Mouse (Mus musculus) olfactory bulb, adult 2 months (tissue): Measurements from ENCODE around the gene Sez6. TPM values are rescaled to one million over a fixed set of nuclear protein-coding genes. Genes with fewer than 3 reads are reported as not detected.

Experiments used
- H3K27ac ChIP-seq: fragments of 200-500 bp; 2 replicates; pipeline ENCODE4 v1.5.1; 2012; ENCODE audit warnings: low read depth, low read length; ENCODE audit not compliant: insufficient read depth
- H3K4me1 ChIP-seq: fragments of 200-500 bp; 2 replicates; pipeline ENCODE4 v1.6.1; 2012; ENCODE audit warnings: low read length; ENCODE audit not compliant: control insufficient read depth, insufficient read depth
- H3K4me3 ChIP-seq: fragments of 200-500 bp; 2 replicates; pipeline ENCODE4 v1.5.1; 2012; ENCODE audit warnings: mild to moderate bottlenecking, low read depth, low read length, moderate library complexity; ENCODE audit not compliant: insufficient read depth
- CTCF ChIP-seq: fragments of 200-500 bp; IDR thresholded peaks from 2 replicates; pipeline ENCODE4 v1.5.1; 2012; ENCODE audit warnings: low read depth, mild to moderate bottlenecking, low read length, moderate library complexity; ENCODE audit not compliant: insufficient read depth
- POLR2A ChIP-seq: fragments of 200-500 bp; IDR thresholded peaks from 2 replicates; pipeline ENCODE4 v1.6.1; 2012; ENCODE audit warnings: mild to moderate bottlenecking, low read depth, low read length, moderate library complexity; ENCODE audit not compliant: insufficient read depth
- WGBS: fragments of 180-500 bp; shearing (Covaris S2); methylation state at CpG from one replicate; pipeline ENCODE4 v1.1.7; 2018; 5-methylcytosine and 5-hydroxymethylcytosine counted together
- polyA plus RNA-seq: library from polyadenylated mRNA; stranded (reverse); fragments of >200 nt; gene quantifications from 2 replicates; pipeline ENCODE4 v1.2.4, GENCODE M21; 2012; ENCODE audit warnings: low replicate concordance; ENCODE audit not compliant: missing spikeins, insufficient read depth, insufficient read length

Gene Sez6
- polyA plus RNA-seq, 1 experiment: 109 TPM

DNA sequence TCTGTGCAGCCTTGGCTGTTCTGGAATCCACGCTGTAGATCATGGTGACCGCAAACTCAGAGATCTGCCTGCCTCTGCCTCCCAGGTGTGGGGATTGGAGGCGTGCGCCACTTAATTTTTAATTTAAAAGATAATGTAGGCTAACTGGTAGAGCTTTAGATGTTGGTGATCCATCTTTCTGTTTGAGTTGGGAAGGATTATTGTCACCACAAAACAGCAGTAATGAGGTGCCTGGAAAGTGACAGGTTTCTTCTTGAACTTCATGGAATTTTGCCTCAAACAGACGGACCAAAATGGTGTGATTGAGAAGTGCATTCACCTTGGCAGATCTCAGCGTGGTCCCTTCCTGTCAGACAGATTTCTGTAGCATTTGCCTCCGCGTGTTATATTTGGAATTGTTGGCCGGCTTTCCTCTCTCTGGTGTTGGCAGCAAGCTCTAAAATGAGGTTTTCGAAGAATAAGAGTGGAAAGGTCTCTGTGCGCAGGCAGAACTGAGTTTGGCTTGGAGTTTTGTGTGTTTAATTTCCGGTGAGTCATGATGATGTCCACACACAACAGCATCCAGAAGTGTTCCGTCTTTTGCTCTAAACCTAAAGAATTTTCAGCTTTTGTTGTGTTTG lies 58.6 kb downstream of the Sez6 start:
- no peak overlapping the region for H3K27ac ChIP-seq
- TF ChIP-seq CTCF: no peak
- no peak for TF ChIP-seq POLR2A
- 65% methylated on average over 13 of the region's 13 CpGs for WGBS
- 0 out of 2 replicates have a peak, but pooled peaks cover 7% of the 10 kb centered on the region for H3K4me1 ChIP-seq
- H3K4me3 ChIP-seq: no peak overlapping the region

GRCm38 (mm10) chr11:77995556-77995955 lies 65.0 kb downstream of the Sez6 start:
- Histone ChIP-seq H3K4me1 (no peaks in the 10 kb centered on the region), H3K27ac (no peak overlapping the region), H3K4me3 (no peak overlapping the region)
- 42% methylated on average over 1 of the region's 1 CpGs for WGBS
- TF ChIP-seq CTCF: no peak
- no peak for TF ChIP-seq POLR2A

GRCm38 (mm10) chr11:78006446-78006845 lies 75.8 kb downstream of the Sez6 start:
- 74% methylated on average over 5 of the region's 5 CpGs for WGBS
- TF ChIP-seq POLR2A (no peak), CTCF (no peak)
- H3K27ac ChIP-seq: no peak overlapping the region
- no peaks in the 10 kb centered on the region; the same call in 1 of the 2 replicates for H3K4me1 ChIP-seq
- no peak overlapping the region for H3K4me3 ChIP-seq

GRCm38 (mm10) chr11:78019676-78020075 lies 89.1 kb downstream of the Sez6 start:
- Histone ChIP-seq H3K4me1 (no peaks in the 10 kb centered on the region), H3K27ac (no peak overlapping the region), H3K4me3 (no peak overlapping the region)
- WGBS: 22% methylated on average over 4 of the region's 4 CpGs
- TF ChIP-seq POLR2A: no peak
- no peak for TF ChIP-seq CTCF

DNA sequence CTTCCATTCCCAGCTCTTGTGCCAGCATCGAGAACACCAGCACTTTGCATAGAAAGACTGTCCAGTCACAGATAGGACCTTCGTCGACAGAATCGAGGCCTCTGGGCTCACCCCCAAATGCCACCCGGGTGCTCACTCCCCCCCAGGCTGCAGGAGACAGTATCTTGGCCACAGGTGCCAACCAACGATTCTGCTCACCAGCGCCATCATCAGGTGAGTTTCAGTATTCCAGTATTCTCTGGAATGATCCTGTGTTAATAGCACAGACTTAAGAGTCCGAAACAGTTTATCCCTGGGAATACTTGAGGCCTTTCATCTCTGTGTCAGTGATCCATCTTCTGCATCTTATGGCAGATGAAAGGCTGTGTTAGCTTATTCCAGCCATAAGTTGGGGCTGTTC lies 93.0 kb downstream of the Sez6 start:
- no peak overlapping the region for H3K27ac ChIP-seq
- no peak overlapping the region for H3K4me3 ChIP-seq
- H3K4me1 ChIP-seq: no peaks in the 10 kb centered on the region
- no peak for TF ChIP-seq CTCF
- TF ChIP-seq POLR2A: no peak
- WGBS: 65% methylated on average over 8 of the region's 8 CpGs

Other genes with a start within 250 kb of the Sez6 start
- gene Nufip2, start 244.6 kb upstream of the Sez6 start, polyA plus RNA-seq: 249 TPM in 1 of 2 replicates, not detected in the other
- not detected in 2 replicates for gene Cryba1, start 205.5 kb upstream of the Sez6 start, polyA plus RNA-seq
- 284 TPM in 1 of 2 replicates, not detected in the other for gene Myo18a, start 167.6 kb upstream of the Sez6 start, polyA plus RNA-seq
- gene Gm10277, start 143.1 kb upstream of the Sez6 start, polyA plus RNA-seq: not detected in 2 replicates
- not detected in 2 replicates for gene Pipox, start 36.7 kb upstream of the Sez6 start, polyA plus RNA-seq
- 389 TPM in 1 of 2 replicates, not detected in the other for gene Phf12, start 52.0 kb downstream of the Sez6 start, polyA plus RNA-seq
- not detected in 2 replicates for gene Dhrs13, start 101.5 kb downstream of the Sez6 start, polyA plus RNA-seq
- not detected in 2 replicates for gene Flot2, start 107.1 kb downstream of the Sez6 start, polyA plus RNA-seq
- not detected in 2 replicates for gene Eral1, start 149.6 kb downstream of the Sez6 start, polyA plus RNA-seq
- gene Fam222b, start 163.9 kb downstream of the Sez6 start, polyA plus RNA-seq: not detected in 2 replicates
- not detected in 2 replicates for gene Traf4, start 234.8 kb downstream of the Sez6 start, polyA plus RNA-seq
- gene Nek8, start 245.9 kb downstream of the Sez6 start, polyA plus RNA-seq: not detected in 2 replicates
- gene Tlcd1, start 245.9 kb downstream of the Sez6 start, polyA plus RNA-seq: not detected in 2 replicates